Mouse (Mus musculus): ENCODE measurements around the gene Oas1c. TPM values are rescaled to one million over a fixed set of nuclear protein-coding genes. Genes with fewer than 3 reads are reported as not detected.

The Oas1c gene
- polyA plus RNA-seq, 1 experiment from 2014 or later = 0.67 TPM

GRCm38 (mm10) chr5:120777478-120777877, 34.8 kb downstream of the Oas1c start, which contains the start of gene Oas3:
Gene Oas3, minus strand, starts transcription at chr5:120777661.
- H3K9ac ChIP-seq = no peak within 1 kb of the TSS
- 57% methylated on average over 9 of the region's 9 CpGs for WGBS
- no peaks in the 10 kb centered on the region for H3K27me3 ChIP-seq (replicated peaks)
- H3K36me3 ChIP-seq = no peaks in the 10 kb centered on the region
- no peak for ATAC-seq
- no peaks in the 10 kb centered on the region for H3K4me1 ChIP-seq (replicated peaks)
- no peak within 1 kb of the TSS for H3K27ac ChIP-seq
- H3K4me2 ChIP-seq (replicated peaks) = no peak within 1 kb of the TSS
- H3K4me3 ChIP-seq (replicated peaks) = no peak within 1 kb of the TSS
- H3K9me3 ChIP-seq = no peaks in the 10 kb centered on the region

DNA sequence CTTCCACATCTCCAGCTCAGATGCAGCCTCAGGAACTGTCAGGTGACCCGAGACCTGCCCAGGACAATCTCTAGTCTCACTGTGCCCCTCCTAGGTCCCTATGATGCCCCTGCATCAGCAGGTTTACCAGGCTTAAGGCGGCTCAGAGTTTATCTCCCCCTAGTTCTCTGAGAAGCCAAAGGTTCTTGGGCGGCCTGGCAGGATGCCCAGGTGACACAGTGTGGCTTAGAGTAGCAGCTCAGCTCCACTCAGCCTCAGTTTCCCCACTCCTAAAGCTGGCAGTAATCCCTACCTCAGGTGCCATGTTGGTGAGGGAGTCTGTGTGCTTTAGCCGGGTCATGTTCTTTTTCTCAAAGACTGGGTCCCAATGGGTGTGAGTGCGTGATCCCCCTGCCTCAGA, 35.5 kb downstream of the Oas1c start:
- 79% methylated on average over 5 of the region's 5 CpGs for WGBS
- Histone ChIP-seq H3K4me3 (replicated peaks) (no peak overlapping the region), H3K27ac (no peak overlapping the region), H3K9me3 (no peaks in the 10 kb centered on the region), H3K36me3 (no peaks in the 10 kb centered on the region), H3K4me2 (replicated peaks) (no peak overlapping the region), H3K9ac (no peak overlapping the region), H3K4me1 (replicated peaks) (no peaks in the 10 kb centered on the region), H3K27me3 (replicated peaks) (no peaks in the 10 kb centered on the region)
- no peak for ATAC-seq

DNA sequence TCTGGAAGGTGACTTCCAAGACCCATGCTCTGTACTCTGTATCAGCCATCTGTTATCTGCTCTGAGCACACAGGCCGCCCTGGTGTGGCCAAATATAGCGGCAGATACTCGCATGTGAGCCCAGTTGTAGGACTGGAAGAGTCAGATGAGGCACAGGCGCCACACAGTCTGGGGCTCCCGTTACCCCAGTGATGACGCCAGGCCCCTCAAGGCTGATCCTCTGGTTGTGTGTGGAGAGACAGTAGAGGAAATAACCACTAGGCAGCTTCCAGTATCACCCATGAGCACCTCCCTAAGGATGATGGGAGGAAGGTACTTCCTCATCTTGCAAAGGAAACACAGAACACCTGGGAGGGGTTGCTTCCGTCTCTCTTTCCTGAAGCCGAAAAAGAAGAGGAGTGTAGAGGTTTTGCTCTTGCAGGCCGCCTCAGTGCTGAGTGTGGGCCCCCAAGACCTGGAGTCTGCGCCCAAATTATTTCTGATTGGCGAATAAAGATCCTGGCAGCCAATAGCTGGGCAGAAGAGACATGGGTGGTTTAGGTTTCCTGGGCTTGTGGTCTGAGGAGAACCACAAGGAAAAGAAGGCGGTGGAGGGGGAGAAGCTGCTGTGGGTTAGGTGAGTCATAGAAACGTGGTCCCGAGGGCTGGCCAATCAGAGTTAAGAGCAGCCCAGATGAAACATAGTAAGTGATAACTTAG, 36.9 kb downstream of the Oas1c start:
- Histone ChIP-seq H3K4me1 (replicated peaks) (no peaks in the 10 kb centered on the region), H3K36me3 (no peaks in the 10 kb centered on the region), H3K27me3 (replicated peaks) (no peaks in the 10 kb centered on the region), H3K9me3 (no peaks in the 10 kb centered on the region), H3K9ac (no peak overlapping the region), H3K4me3 (replicated peaks) (no peak overlapping the region), H3K4me2 (replicated peaks) (no peak overlapping the region), H3K27ac (no peak overlapping the region)
- WGBS = 72% methylated on average over 14 of the region's 14 CpGs
- ATAC-seq = no peak

GRCm38 (mm10) chr5:120769396-120769795, 42.9 kb downstream of the Oas1c start:
- H3K4me1 ChIP-seq (replicated peaks) = no peaks in the 10 kb centered on the region
- no peak overlapping the region for H3K9ac ChIP-seq
- H3K4me3 ChIP-seq (replicated peaks) = no peak overlapping the region
- H3K4me2 ChIP-seq (replicated peaks) = no peak overlapping the region
- ATAC-seq = no peak
- no peaks in the 10 kb centered on the region for H3K9me3 ChIP-seq
- WGBS = 64% methylated on average over 3 of the region's 3 CpGs
- no peaks in the 10 kb centered on the region for H3K36me3 ChIP-seq
- no peak overlapping the region for H3K27ac ChIP-seq
- H3K27me3 ChIP-seq (replicated peaks) = no peaks in the 10 kb centered on the region

- no peak for ATAC-seq
- Histone ChIP-seq H3K4me3 (replicated peaks) (no peak overlapping the region), H3K27me3 (replicated peaks) (0 out of 2 replicates have a peak, but pooled peaks cover 5% of the 10 kb centered on the region), H3K27ac (no peak overlapping the region), H3K9me3 (no peaks in the 10 kb centered on the region), H3K4me1 (replicated peaks) (no peaks in the 10 kb centered on the region), H3K9ac (no peak overlapping the region), H3K4me2 (replicated peaks) (no peak overlapping the region), H3K36me3 (no peaks in the 10 kb centered on the region)
- 76% methylated on average over 8 of the region's 8 CpGs for WGBS
Measured at GRCm38 (mm10) chr5:120765010-120765409, 47.3 kb downstream of the Oas1c start.

- H3K9me3 ChIP-seq = no peaks in the 10 kb centered on the region
- H3K27ac ChIP-seq = no peak overlapping the region
- no peak overlapping the region for H3K4me3 ChIP-seq (replicated peaks)
- WGBS = 23% methylated on average over 6 of the region's 6 CpGs
- no peak for ATAC-seq
- no peaks in the 10 kb centered on the region for H3K4me1 ChIP-seq (replicated peaks)
- no peaks in the 10 kb centered on the region for H3K36me3 ChIP-seq
- H3K4me2 ChIP-seq (replicated peaks) = no peak overlapping the region
- no peak overlapping the region for H3K9ac ChIP-seq
- 0 out of 2 replicates have a peak, but pooled peaks cover 5% of the 10 kb centered on the region for H3K27me3 ChIP-seq (replicated peaks)
Measured at GRCm38 (mm10) chr5:120761901-120762300, 50.4 kb downstream of the Oas1c start.

DNA sequence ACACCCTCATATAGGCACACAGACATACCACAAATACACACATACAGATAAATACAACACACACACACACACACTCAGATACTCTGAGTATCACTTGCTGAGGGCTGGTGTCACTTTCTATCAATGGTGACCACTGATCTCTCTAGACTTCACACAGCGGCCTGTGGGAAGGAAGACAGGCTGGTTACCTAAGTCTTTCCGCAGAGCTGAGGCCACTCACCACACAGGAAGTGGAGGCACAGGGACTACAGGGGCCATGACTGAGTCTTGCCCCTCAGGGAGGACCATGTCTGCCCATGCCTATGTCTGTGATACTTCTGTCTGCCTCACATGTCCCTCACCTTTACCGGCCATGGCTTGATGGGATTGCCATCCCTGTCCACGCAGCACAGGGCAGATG, 58.1 kb downstream of the Oas1c start:
- no peak overlapping the region for H3K4me2 ChIP-seq (replicated peaks)
- no peak overlapping the region for H3K27ac ChIP-seq
- no peak for ATAC-seq
- no peaks in the 10 kb centered on the region for H3K27me3 ChIP-seq (replicated peaks)
- no peaks in the 10 kb centered on the region for H3K4me1 ChIP-seq (replicated peaks)
- H3K4me3 ChIP-seq (replicated peaks) = no peak overlapping the region
- no peaks in the 10 kb centered on the region for H3K9me3 ChIP-seq
- 81% methylated on average over 4 of the region's 4 CpGs for WGBS
- no peaks in the 10 kb centered on the region for H3K36me3 ChIP-seq
- no peak overlapping the region for H3K9ac ChIP-seq

- 86% methylated on average over 3 of the region's 3 CpGs for WGBS
- Histone ChIP-seq H3K27me3 (replicated peaks) (no peaks in the 10 kb centered on the region), H3K4me1 (replicated peaks) (no peaks in the 10 kb centered on the region), H3K9ac (no peak overlapping the region), H3K4me2 (replicated peaks) (no peak overlapping the region), H3K36me3 (no peaks in the 10 kb centered on the region), H3K4me3 (replicated peaks) (no peak overlapping the region), H3K27ac (no peak overlapping the region), H3K9me3 (no peaks in the 10 kb centered on the region)
- ATAC-seq = no peak
Measured at GRCm38 (mm10) chr5:120752786-120753185, 59.5 kb downstream of the Oas1c start.

DNA sequence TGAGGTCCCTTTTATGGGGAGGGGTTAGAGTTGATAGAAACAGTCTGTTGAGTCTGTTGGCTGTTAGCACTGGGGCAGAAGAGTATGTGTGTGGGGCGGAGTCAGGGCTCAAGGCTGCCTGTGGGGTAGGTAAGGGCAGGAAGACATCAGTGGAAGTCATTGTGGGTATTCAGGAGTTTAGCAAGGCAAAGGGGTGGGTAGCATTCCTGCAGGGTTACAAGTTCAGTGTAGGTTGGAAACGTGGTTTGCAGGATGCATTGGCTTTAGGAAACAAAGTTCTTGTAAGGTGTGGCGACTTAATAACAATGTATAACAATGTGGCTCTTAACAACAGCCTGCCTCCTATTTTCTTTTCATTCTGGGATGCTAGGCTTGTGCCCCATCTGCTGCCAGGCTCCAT, 61.1 kb downstream of the Oas1c start:
- no peak overlapping the region for H3K27ac ChIP-seq
- no peak overlapping the region for H3K9ac ChIP-seq
- ATAC-seq = no peak
- no peaks in the 10 kb centered on the region for H3K27me3 ChIP-seq (replicated peaks)
- H3K4me1 ChIP-seq (replicated peaks) = no peaks in the 10 kb centered on the region
- no peak overlapping the region for H3K4me2 ChIP-seq (replicated peaks)
- no peaks in the 10 kb centered on the region for H3K9me3 ChIP-seq
- no peak overlapping the region for H3K4me3 ChIP-seq (replicated peaks)
- no peaks in the 10 kb centered on the region for H3K36me3 ChIP-seq
- WGBS = 77% methylated on average over 3 of the region's 3 CpGs

Other genes starting within 250 kb of the Oas1c start
- gene Tpcn1, start 223.8 kb downstream of the Oas1c start, polyA plus RNA-seq (2015; fragmentation: Nextera tagmentation; extraction: Ambion mirVana) = 25.3 and 26.8 TPM in 2 replicates
- gene Iqcd, start 223.5 kb downstream of the Oas1c start, polyA plus RNA-seq (2015; fragmentation: Nextera tagmentation; extraction: Ambion mirVana) = 0.28 and 0.40 TPM in 2 replicates
- gene Rita1, start 199.9 kb downstream of the Oas1c start, polyA plus RNA-seq (2015; fragmentation: Nextera tagmentation; extraction: Ambion mirVana) = 10.6 and 11.4 TPM in 2 replicates
- gene Ddx54, start 199.8 kb downstream of the Oas1c start, polyA plus RNA-seq (2015; fragmentation: Nextera tagmentation; extraction: Ambion mirVana) = 47.5 and 49.3 TPM in 2 replicates
- not detected in 2 replicates for gene Cfap73, start 178.3 kb downstream of the Oas1c start, polyA plus RNA-seq (2015; fragmentation: Nextera tagmentation; extraction: Ambion mirVana)
- 0.49 and 1.0 TPM in 2 replicates for gene Rasal1, start 163.7 kb downstream of the Oas1c start, polyA plus RNA-seq (2015; fragmentation: Nextera tagmentation; extraction: Ambion mirVana)
- 4.1 and 4.3 TPM in 2 replicates for gene Dtx1, start 100.6 kb downstream of the Oas1c start, polyA plus RNA-seq (2015; fragmentation: Nextera tagmentation; extraction: Ambion mirVana)
- 0.54 and 0.60 TPM in 2 replicates for gene Oas2, start 62.7 kb downstream of the Oas1c start, polyA plus RNA-seq (2015; fragmentation: Nextera tagmentation; extraction: Ambion mirVana)
- 0.20 TPM in 2 replicates for gene Oas3, start 34.9 kb downstream of the Oas1c start, polyA plus RNA-seq (2015; fragmentation: Nextera tagmentation; extraction: Ambion mirVana)
- gene Oas1e, start 17.0 kb downstream of the Oas1c start, polyA plus RNA-seq (2015; fragmentation: Nextera tagmentation; extraction: Ambion mirVana) = not detected in 2 replicates
- not detected in 2 replicates for gene Oas1f, start 34.9 kb upstream of the Oas1c start, polyA plus RNA-seq (2015; fragmentation: Nextera tagmentation; extraction: Ambion mirVana)
- gene Oas1h, start 48.9 kb upstream of the Oas1c start, polyA plus RNA-seq (2015; fragmentation: Nextera tagmentation; extraction: Ambion mirVana) = not detected in 2 replicates
- gene Oas1g, start 75.1 kb upstream of the Oas1c start, polyA plus RNA-seq (2015; fragmentation: Nextera tagmentation; extraction: Ambion mirVana) = 2.0 TPM in 2 replicates
- gene Oas1a, start 95.0 kb upstream of the Oas1c start, polyA plus RNA-seq (2015; fragmentation: Nextera tagmentation; extraction: Ambion mirVana) = 6.4 and 9.5 TPM in 2 replicates
- gene Oas1d, start 102.0 kb upstream of the Oas1c start, polyA plus RNA-seq (2015; fragmentation: Nextera tagmentation; extraction: Ambion mirVana) = not detected in 2 replicates
- 0.20 and 0.30 TPM in 2 replicates for gene Rph3a, start 197.6 kb upstream of the Oas1c start, polyA plus RNA-seq (2015; fragmentation: Nextera tagmentation; extraction: Ambion mirVana)